Mouse (Mus musculus): ENCODE data around the gene Gm13277.
"Not testable (repeated sequence)": the region's sequence is repeated elsewhere in the genome, so short reads cannot be mapped to it uniquely, and the experiment has no call there.

Gene Gm13277

GRCm38 (mm10) chr4:88785409-88785808 lies 3.0 kb upstream of the Gm13277 start, which contains the start of gene Gm13276:
TSS of gene Gm13276 (plus strand) at chr4:88785709.
- not testable (repeated sequence) for DNase-seq (ENCODE audit: low read depth, low spot score)

- not testable (repeated sequence) for DNase-seq (ENCODE audit: low read depth, low spot score)
Measured at GRCm38 (mm10) chr4:88791250-88791649, 2.8 kb downstream of the Gm13277 start, which contains the start of gene Gm13278. TSS of gene Gm13278 (plus strand) at chr4:88791550.

- DNase-seq (ENCODE audit: low read depth, low spot score) = not testable (repeated sequence)
Measured at GRCm38 (mm10) chr4:88793936-88794675, 5.7 kb downstream of the Gm13277 start, which contains the start of gene Gm13275. TSS of gene Gm13275 (plus strand) at chr4:88794487.

- not testable (repeated sequence) for DNase-seq (ENCODE audit: low read depth, low spot score)
Measured at GRCm38 (mm10) chr4:88797097-88797496, 8.7 kb downstream of the Gm13277 start, which contains the start of gene Gm13279. TSS of gene Gm13279 (plus strand) at chr4:88797397.

GRCm38 (mm10) chr4:88799365-88799764 lies 10.9 kb downstream of the Gm13277 start, which contains the start of gene Gm13285:
TSS of gene Gm13285 (plus strand) at chr4:88799665.
- not testable (repeated sequence) for DNase-seq (ENCODE audit: low read depth, low spot score)

- not testable (repeated sequence) for DNase-seq (ENCODE audit: low read depth, low spot score)
Measured at GRCm38 (mm10) chr4:88802954-88803353, 14.5 kb downstream of the Gm13277 start, which contains the start of gene Gm13287. TSS of gene Gm13287 (plus strand) at chr4:88803254.

- not testable (repeated sequence) for DNase-seq (ENCODE audit: low read depth, low spot score)
Measured at GRCm38 (mm10) chr4:88805231-88805630, 16.8 kb downstream of the Gm13277 start, which contains the start of gene Gm13288. TSS of gene Gm13288 (plus strand) at chr4:88805531.

GRCm38 (mm10) chr4:88805761-88806160 lies 17.3 kb downstream of the Gm13277 start:
- not testable (repeated sequence) for DNase-seq (ENCODE audit: low read depth, low spot score)

- no peak for DNase-seq (ENCODE audit: low read depth, low spot score)
Measured at GRCm38 (mm10) chr4:88815928-88816327, 27.5 kb downstream of the Gm13277 start, which contains the start of gene Ifna7. TSS of gene Ifna7 (plus strand) at chr4:88816228.

GRCm38 (mm10) chr4:88819659-88820058 lies 31.2 kb downstream of the Gm13277 start, which contains the start of gene Ifna11:
TSS of gene Ifna11 (plus strand) at chr4:88819959.
- no peak for DNase-seq (ENCODE audit: low read depth, low spot score)

- no peak for DNase-seq (ENCODE audit: low read depth, low spot score)
Measured at GRCm38 (mm10) chr4:88822995-88823394, 34.6 kb downstream of the Gm13277 start.

- DNase-seq (ENCODE audit: low read depth, low spot score) = not testable (repeated sequence)
Measured at GRCm38 (mm10) chr4:88827116-88827515, 38.7 kb downstream of the Gm13277 start, which contains the start of gene Ifna6. TSS of gene Ifna6 (plus strand) at chr4:88827416.

GRCm38 (mm10) chr4:88830523-88830922 lies 42.1 kb downstream of the Gm13277 start:
- DNase-seq (ENCODE audit: low read depth, low spot score) = peak; percentile 18

GRCm38 (mm10) chr4:88835225-88835624 lies 46.8 kb downstream of the Gm13277 start, which contains the start of gene Ifna5:
TSS of gene Ifna5 (plus strand) at chr4:88835525.
- DNase-seq (ENCODE audit: low read depth, low spot score) = not testable (repeated sequence)

All from ZHBTc4 (cell line).